Mouse (Mus musculus) heart, embryonic 10.5 days (tissue): ENCODE measurements around the gene Get4. TPM values are rescaled to one million over a fixed set of nuclear protein-coding genes. Genes with fewer than 3 reads are reported as not detected.

Source experiments
- DNase-seq: peaks from one replicate; pipeline ENCODE4 v3.0.0-alpha.2; 2017; ENCODE audit warnings: low spot score
- H3K27ac ChIP-seq: fragments of 300-500 bp; sonication (generic); 2 replicates; pipeline ENCODE4 v1.5.1; 2016; ENCODE audit warnings: mild to moderate bottlenecking
- H3K27me3 ChIP-seq: fragments of 300-500 bp; sonication (generic); 2 replicates; pipeline ENCODE4 v1.6.1; 2016; ENCODE audit warnings: mild to moderate bottlenecking; ENCODE audit not compliant: poor library complexity, insufficient read depth, severe bottlenecking
- H3K36me3 ChIP-seq: fragments of 300-500 bp; sonication (generic); 2 replicates; pipeline ENCODE4 v1.6.1; 2016; ENCODE audit warnings: mild to moderate bottlenecking, moderate library complexity
- H3K4me1 ChIP-seq: fragments of 300-500 bp; sonication (generic); 2 replicates; pipeline ENCODE4 v1.6.1; 2016; ENCODE audit warnings: mild to moderate bottlenecking
- H3K4me3 ChIP-seq: fragments of 300-500 bp; sonication (generic); 2 replicates; pipeline ENCODE4 v1.5.1; 2016; ENCODE audit warnings: mild to moderate bottlenecking, moderate library complexity
- H3K9me3 ChIP-seq: fragments of 300-500 bp; sonication (generic); 2 replicates; pipeline ENCODE4 v1.6.1; 2016; ENCODE audit warnings: mild to moderate bottlenecking, moderate library complexity
- WGBS: fragments of 180-500 bp; shearing (Covaris S2); methylation state at CpG from one replicate; pipeline ENCODE4 v1.1.7; 2016; 5-methylcytosine and 5-hydroxymethylcytosine counted together
- polyA plus RNA-seq: library from polyadenylated mRNA; unstranded; fragments of >200 nt; fragmentation: Nextera tagmentation; extraction: Ambion mirVana; gene quantifications from 2 replicates; pipeline ENCODE4 v1.2.1, GENCODE M21; 2016

The Get4 gene
- polyA plus RNA-seq, 1 experiment from 2014 or later: 205 TPM

- WGBS: 90% methylated on average over 4 of the region's 4 CpGs
- H3K9me3 ChIP-seq: no peaks in the 10 kb centered on the region
- DNase-seq: no peak
- no peak overlapping the region for H3K27ac ChIP-seq
- H3K36me3 ChIP-seq: peaks cover 74% of the 10 kb centered on the region
- peaks cover 21% of the 10 kb centered on the region for H3K4me1 ChIP-seq
- H3K27me3 ChIP-seq: no peaks in the 10 kb centered on the region
- H3K4me3 ChIP-seq: no peak overlapping the region
These were observed 15.5 kb downstream of the Get4 start for GRCm38 (mm10) chr5:139267661-139268060.

- Histone ChIP-seq H3K9me3 (no peaks in the 10 kb centered on the region), H3K36me3 (peaks cover 41% of the 10 kb centered on the region), H3K4me3 (no peak overlapping the region), H3K27ac (0 out of 2 replicates have a peak overlapping the region, but pooled peaks have one; percentile 25), H3K27me3 (no peaks in the 10 kb centered on the region), H3K4me1 (peaks cover 35% of the 10 kb centered on the region)
- DNase-seq: no peak
- WGBS: 75% methylated on average over 16 of the region's 16 CpGs
These were observed 18.8 kb downstream of the Get4 start for GRCm38 (mm10) chr5:139270806-139271521.

- Histone ChIP-seq H3K27me3 (no peaks in the 10 kb centered on the region), H3K4me3 (no peak overlapping the region), H3K4me1 (peaks cover 35% of the 10 kb centered on the region), H3K36me3 (peaks cover 30% of the 10 kb centered on the region), H3K27ac (no peak overlapping the region), H3K9me3 (no peaks in the 10 kb centered on the region)
- DNase-seq: no peak
- WGBS: 65% methylated on average over 8 of the region's 8 CpGs
These were observed 19.9 kb downstream of the Get4 start for GRCm38 (mm10) chr5:139271994-139272554.

- Histone ChIP-seq H3K4me1 (peaks cover 27% of the 10 kb centered on the region), H3K9me3 (no peaks in the 10 kb centered on the region), H3K36me3 (no peaks in the 10 kb centered on the region), H3K27ac (no peak overlapping the region), H3K4me3 (no peak overlapping the region), H3K27me3 (peaks cover 28% of the 10 kb centered on the region)
- no peak for DNase-seq
- WGBS: 76% methylated on average over 8 of the region's 8 CpGs
These were observed 25.2 kb downstream of the Get4 start for GRCm38 (mm10) chr5:139277287-139277686.

- WGBS: 51% methylated on average over 10 of the region's 11 CpGs
- peak overlapping the region; percentile 37; the same call in 1 of the 2 replicates for H3K27ac ChIP-seq
- H3K36me3 ChIP-seq: no peaks in the 10 kb centered on the region
- peaks cover 27% of the 10 kb centered on the region for H3K4me1 ChIP-seq
- DNase-seq: no peak
- H3K4me3 ChIP-seq: no peak overlapping the region
- H3K27me3 ChIP-seq: peaks cover 41% of the 10 kb centered on the region
- H3K9me3 ChIP-seq: no peaks in the 10 kb centered on the region
These were observed 29.4 kb downstream of the Get4 start for GRCm38 (mm10) chr5:139281373-139282112.

GRCm38 (mm10) chr5:139282191-139282590 lies 30.1 kb downstream of the Get4 start:
- peaks cover 29% of the 10 kb centered on the region for H3K4me1 ChIP-seq
- WGBS: 4% methylated on average over 15 of the region's 15 CpGs
- 0 out of 2 replicates have a peak overlapping the region, but pooled peaks have one; percentile 37 for H3K27ac ChIP-seq
- H3K27me3 ChIP-seq: peaks cover 41% of the 10 kb centered on the region
- no peaks in the 10 kb centered on the region for H3K36me3 ChIP-seq
- DNase-seq: peak; percentile 90
- no peak overlapping the region for H3K4me3 ChIP-seq
- no peaks in the 10 kb centered on the region for H3K9me3 ChIP-seq

- H3K36me3 ChIP-seq: no peaks in the 10 kb centered on the region
- H3K4me1 ChIP-seq: peaks cover 29% of the 10 kb centered on the region
- no peak for DNase-seq
- H3K4me3 ChIP-seq: no peak overlapping the region
- 90% methylated on average over 14 of the region's 14 CpGs for WGBS
- no peak overlapping the region for H3K27ac ChIP-seq
- H3K9me3 ChIP-seq: no peaks in the 10 kb centered on the region
- H3K27me3 ChIP-seq: peaks cover 41% of the 10 kb centered on the region
These were observed 31.5 kb downstream of the Get4 start for GRCm38 (mm10) chr5:139283460-139284180.

GRCm38 (mm10) chr5:139285383-139286067 lies 33.4 kb downstream of the Get4 start:
- peaks cover 29% of the 10 kb centered on the region for H3K4me1 ChIP-seq
- no peak for DNase-seq
- 0 out of 2 replicates have a peak overlapping the region, but pooled peaks have one; percentile 3 for H3K27ac ChIP-seq
- peaks cover 29% of the 10 kb centered on the region; the same call in 1 of the 2 replicates for H3K27me3 ChIP-seq
- no peak overlapping the region for H3K4me3 ChIP-seq
- no peaks in the 10 kb centered on the region for H3K36me3 ChIP-seq
- no peaks in the 10 kb centered on the region for H3K9me3 ChIP-seq
- 52% methylated on average over 8 of the region's 8 CpGs for WGBS

- WGBS: 57% methylated on average over 14 of the region's 14 CpGs
- Histone ChIP-seq H3K4me1 (peaks cover 28% of the 10 kb centered on the region), H3K27me3 (peaks cover 21% of the 10 kb centered on the region; the same call in 1 of the 2 replicates), H3K4me3 (no peak overlapping the region), H3K27ac (0 out of 2 replicates have a peak overlapping the region, but pooled peaks have one; percentile 3), H3K36me3 (no peaks in the 10 kb centered on the region), H3K9me3 (no peaks in the 10 kb centered on the region)
- DNase-seq: no peak
These were observed 34.2 kb downstream of the Get4 start for GRCm38 (mm10) chr5:139286142-139286941.

GRCm38 (mm10) chr5:139287099-139287498 lies 35.0 kb downstream of the Get4 start:
- no peaks in the 10 kb centered on the region for H3K36me3 ChIP-seq
- H3K4me3 ChIP-seq: no peak overlapping the region
- peaks cover 14% of the 10 kb centered on the region; the same call in 1 of the 2 replicates for H3K27me3 ChIP-seq
- WGBS: 81% methylated on average over 5 of the region's 5 CpGs
- peaks cover 20% of the 10 kb centered on the region for H3K4me1 ChIP-seq
- no peaks in the 10 kb centered on the region for H3K9me3 ChIP-seq
- 0 out of 2 replicates have a peak overlapping the region, but pooled peaks have one; percentile 13 for H3K27ac ChIP-seq
- DNase-seq: no peak

GRCm38 (mm10) chr5:139287787-139288186 lies 35.7 kb downstream of the Get4 start:
- Histone ChIP-seq H3K27ac (no peak overlapping the region), H3K27me3 (peaks cover 10% of the 10 kb centered on the region; the same call in 1 of the 2 replicates), H3K4me1 (peaks cover 19% of the 10 kb centered on the region), H3K36me3 (no peaks in the 10 kb centered on the region), H3K4me3 (no peak overlapping the region), H3K9me3 (no peaks in the 10 kb centered on the region)
- 83% methylated on average over 4 of the region's 4 CpGs for WGBS
- no peak for DNase-seq
